Mouse (Mus musculus) gastrocnemius, adult 2 months (tissue): ENCODE data around the gene Twist2. TPM values are rescaled to one million over a fixed set of nuclear protein-coding genes. Genes with fewer than 3 reads are reported as not detected.

ENCODE experiments used
- DNase-seq: peaks from one replicate; pipeline ENCODE4 v3.0.0; 2022
- H3K27ac ChIP-seq: fragments of 200-600 bp; 2 replicates; pipeline ENCODE4 v1.8.1; 2022; ENCODE audit warnings: mild to moderate bottlenecking
- H3K4me3 ChIP-seq: fragments of 200-600 bp; 2 replicates; pipeline ENCODE4 v1.8.1; 2022; ENCODE audit warnings: mild to moderate bottlenecking, moderate library complexity
- CTCF ChIP-seq: fragments of 200-600 bp; IDR thresholded peaks from 2 replicates; pipeline ENCODE4 v1.8.1; 2022; ENCODE audit warnings: antibody characterized with exemption, mild to moderate bottlenecking, moderate library complexity
- intact Hi-C: fragments of 180-260 bp; cut with DNase I; formaldehyde crosslinking; loops from one replicate; pipeline ENCODE4 v1.15.1; 2025
- total RNA-seq, 2 experiments: library from RNA; stranded (reverse); gene quantifications; 2 replicates each; pipeline ENCODE4 v1.2.3; 2021

Gene Twist2
- total RNA-seq, 2 experiments from 2014 or later = 0.97 to 3.0 TPM

GRCm38 (mm10) chr1:91823530-91823929 is 22.3 kb downstream of the Twist2 start:
- peak overlapping the region; percentile 63 for H3K27ac ChIP-seq
- intact Hi-C loops = no loop called here
- peak; percentile 67 for DNase-seq
- no peak for TF ChIP-seq CTCF
- H3K4me3 ChIP-seq = no peak overlapping the region

- Histone ChIP-seq H3K27ac (peak overlapping the region; percentile 63), H3K4me3 (no peak overlapping the region)
- no peak for DNase-seq
- intact Hi-C loops = no loop called here
- TF ChIP-seq CTCF = no peak
Measured at GRCm38 (mm10) chr1:91823951-91824350, 22.7 kb downstream of the Twist2 start.

GRCm38 (mm10) chr1:91825261-91825660 is 24.0 kb downstream of the Twist2 start:
- intact Hi-C loops = no loop called here
- TF ChIP-seq CTCF = no peak
- DNase-seq = no peak
- no peak overlapping the region for H3K27ac ChIP-seq
- H3K4me3 ChIP-seq = no peak overlapping the region

GRCm38 (mm10) chr1:91831978-91832377 is 30.7 kb downstream of the Twist2 start:
- no peak for DNase-seq
- H3K27ac ChIP-seq = no peak overlapping the region
- H3K4me3 ChIP-seq = no peak overlapping the region
- intact Hi-C loops = no loop called here
- no peak for TF ChIP-seq CTCF

- TF ChIP-seq CTCF = no peak
- H3K4me3 ChIP-seq = no peak overlapping the region
- no peak overlapping the region for H3K27ac ChIP-seq
- no peak for DNase-seq
- intact Hi-C loops = no loop called here
Measured at GRCm38 (mm10) chr1:91839557-91839956, 38.3 kb downstream of the Twist2 start.

- DNase-seq = no peak
- Histone ChIP-seq H3K27ac (no peak overlapping the region), H3K4me3 (no peak overlapping the region)
- intact Hi-C loops = no loop called here
- TF ChIP-seq CTCF = no peak
Measured at GRCm38 (mm10) chr1:91839979-91840378, 38.7 kb downstream of the Twist2 start.

- TF ChIP-seq CTCF = no peak
- no peak overlapping the region for H3K27ac ChIP-seq
- no peak overlapping the region for H3K4me3 ChIP-seq
- no peak for DNase-seq
- intact Hi-C loops = no loop called here
Measured at GRCm38 (mm10) chr1:91844236-91844635, 43.0 kb downstream of the Twist2 start.

GRCm38 (mm10) chr1:91844681-91845379 is 43.6 kb downstream of the Twist2 start:
- Histone ChIP-seq H3K27ac (no peak overlapping the region), H3K4me3 (no peak overlapping the region)
- DNase-seq = no peak
- intact Hi-C loops = no loop called here
- TF ChIP-seq CTCF = no peak

GRCm38 (mm10) chr1:91845380-91845957 is 44.2 kb downstream of the Twist2 start:
- TF ChIP-seq CTCF = no peak

GRCm38 (mm10) chr1:91851300-91851699 is 50.0 kb downstream of the Twist2 start:
- H3K4me3 ChIP-seq = no peak overlapping the region
- no peak for TF ChIP-seq CTCF
- DNase-seq = no peak
- intact Hi-C loops = no loop called here
- H3K27ac ChIP-seq = no peak overlapping the region

More at GRCm38 (mm10) chr1:91845380-91845957, 44.2 kb downstream of the Twist2 start:
- no peak overlapping the region for H3K4me3 ChIP-seq
- no peak overlapping the region for H3K27ac ChIP-seq
- no peak for DNase-seq
- intact Hi-C loops = no loop called here

- TF ChIP-seq CTCF = no peak
- DNase-seq = peak; percentile 51
- Histone ChIP-seq H3K4me3 (no peak overlapping the region), H3K27ac (peak overlapping the region; percentile 38)
- intact Hi-C loops = no loop called here
Measured at GRCm38 (mm10) chr1:91856771-91857664, 55.8 kb downstream of the Twist2 start.

GRCm38 (mm10) chr1:91858101-91858790 is 57.0 kb downstream of the Twist2 start:
- intact Hi-C loops = no loop called here
- DNase-seq = peak; percentile 66
- Histone ChIP-seq H3K27ac (peak overlapping the region; percentile 38), H3K4me3 (no peak overlapping the region)
- no peak for TF ChIP-seq CTCF
